Mouse (Mus musculus) c-Kit-positive CD71-positive TER-119-positive erythroid progenitor cells, embryonic 14.5 days (primary cell): ENCODE data around the gene Fastk.
A peak's percentile ranks its signal among the peaks of the same experiment; 100 is the strongest.

Experiments used
- DNase-seq: peaks from one replicate; pipeline ENCODE4 v3.0.0-alpha.2; 2013; ENCODE audit warnings: low spot score

Fastk gene

DNA sequence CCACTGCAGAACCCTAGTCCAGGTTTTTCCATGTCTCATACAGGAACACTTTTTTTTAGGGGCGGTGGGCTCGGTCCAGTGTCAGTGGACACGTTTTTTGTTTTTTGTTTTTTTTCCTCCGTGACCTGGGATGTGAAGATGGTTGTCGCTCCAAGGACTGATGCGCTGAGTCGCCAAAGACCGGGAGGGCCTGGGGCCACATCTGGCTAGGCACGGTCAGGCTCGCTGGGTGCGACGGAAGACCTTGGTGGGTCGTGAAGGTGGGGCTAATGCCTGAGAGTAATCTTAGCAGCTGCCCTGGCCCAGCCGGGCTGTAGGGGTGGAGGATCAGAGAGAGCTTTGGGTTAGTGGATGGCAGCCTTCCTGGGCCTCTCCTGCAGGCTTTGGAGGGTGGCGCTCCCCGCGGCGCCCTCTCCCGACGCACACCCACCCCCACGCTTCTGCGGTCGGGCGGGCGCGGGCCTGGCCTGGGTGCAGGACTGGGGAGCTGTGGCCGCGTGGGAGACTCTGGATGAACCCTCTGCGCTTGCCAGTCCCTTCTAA lies 7.7 kb upstream of the Fastk start:
- DNase-seq, result peak; percentile 37

DNA sequence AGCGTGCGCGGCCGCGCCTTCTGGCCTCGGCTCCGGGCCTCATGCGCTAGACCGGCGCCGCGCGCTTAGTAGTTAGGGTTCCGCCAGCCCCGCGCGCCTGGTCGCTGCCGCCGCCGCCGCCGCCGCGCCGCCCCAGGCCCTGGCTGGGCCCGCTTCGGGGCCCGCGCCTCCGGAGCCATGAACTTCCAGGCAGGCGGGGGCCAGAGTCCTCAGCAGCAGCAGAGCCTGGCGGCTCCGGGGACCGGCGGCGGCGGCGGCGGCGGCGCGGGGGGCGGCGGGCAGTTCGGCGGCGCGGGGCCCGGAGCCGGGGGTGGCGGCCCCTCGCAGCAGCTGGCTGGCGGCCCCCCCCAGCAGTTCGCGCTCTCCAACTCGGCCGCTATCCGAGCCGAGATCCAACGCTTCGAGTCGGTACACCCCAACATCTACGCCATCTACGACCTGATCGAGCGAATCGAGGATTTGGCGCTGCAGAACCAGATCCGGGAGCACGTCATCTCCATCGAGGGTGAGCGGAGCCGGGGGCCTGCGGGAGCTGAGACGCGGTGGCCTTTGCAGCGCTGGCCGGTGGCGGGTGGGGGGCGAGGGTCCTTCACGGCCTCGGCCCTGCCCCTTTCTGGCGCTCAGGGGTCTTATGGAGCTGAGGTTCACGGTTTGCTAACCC lies 7.1 kb upstream of the Fastk start, which contains the start of gene Agap3:
Agap3 (plus strand) TSS at position 148 of the 661 bp plus-strand sequence.
- peak; percentile 32 for DNase-seq

DNA sequence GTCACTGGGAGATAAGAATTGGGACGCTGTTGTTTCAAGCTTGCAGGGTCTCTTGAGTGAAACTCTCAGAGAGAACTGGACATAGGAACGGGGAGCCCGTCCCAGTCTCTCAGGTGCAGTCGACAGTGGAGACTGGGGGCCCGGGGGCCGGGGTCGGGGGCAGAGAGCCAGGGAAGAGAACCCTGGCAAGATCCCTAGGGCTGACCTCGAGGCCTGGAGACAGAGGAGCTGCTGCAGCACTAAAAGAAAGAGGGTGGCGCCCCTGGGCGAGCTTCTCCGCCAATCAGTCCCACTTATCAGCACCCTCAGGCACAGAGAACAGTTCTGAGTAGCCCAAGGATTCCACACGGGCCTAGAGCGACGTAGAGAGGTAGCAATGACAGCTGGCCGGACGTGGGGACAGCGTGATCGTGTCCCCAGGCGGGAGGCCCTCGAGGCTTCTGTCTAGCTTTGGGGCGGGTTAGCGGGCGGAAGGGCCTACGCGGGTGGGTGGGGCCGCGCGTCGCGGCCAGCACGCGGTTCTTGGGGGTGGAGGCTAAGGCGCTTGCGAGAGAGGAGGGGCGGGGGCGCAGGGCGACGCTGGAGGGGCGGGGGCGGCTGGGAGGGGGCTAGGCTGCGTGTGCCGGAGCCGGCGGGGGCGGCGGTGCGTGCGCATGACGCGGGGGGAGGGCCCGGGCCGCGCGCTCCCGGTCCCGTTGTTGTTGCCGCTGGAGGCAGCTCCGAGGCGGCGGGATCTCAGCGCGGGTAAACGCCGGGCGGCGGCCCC lies 6.4 kb upstream of the Fastk start:
- peak; percentile 75 for DNase-seq

DNA sequence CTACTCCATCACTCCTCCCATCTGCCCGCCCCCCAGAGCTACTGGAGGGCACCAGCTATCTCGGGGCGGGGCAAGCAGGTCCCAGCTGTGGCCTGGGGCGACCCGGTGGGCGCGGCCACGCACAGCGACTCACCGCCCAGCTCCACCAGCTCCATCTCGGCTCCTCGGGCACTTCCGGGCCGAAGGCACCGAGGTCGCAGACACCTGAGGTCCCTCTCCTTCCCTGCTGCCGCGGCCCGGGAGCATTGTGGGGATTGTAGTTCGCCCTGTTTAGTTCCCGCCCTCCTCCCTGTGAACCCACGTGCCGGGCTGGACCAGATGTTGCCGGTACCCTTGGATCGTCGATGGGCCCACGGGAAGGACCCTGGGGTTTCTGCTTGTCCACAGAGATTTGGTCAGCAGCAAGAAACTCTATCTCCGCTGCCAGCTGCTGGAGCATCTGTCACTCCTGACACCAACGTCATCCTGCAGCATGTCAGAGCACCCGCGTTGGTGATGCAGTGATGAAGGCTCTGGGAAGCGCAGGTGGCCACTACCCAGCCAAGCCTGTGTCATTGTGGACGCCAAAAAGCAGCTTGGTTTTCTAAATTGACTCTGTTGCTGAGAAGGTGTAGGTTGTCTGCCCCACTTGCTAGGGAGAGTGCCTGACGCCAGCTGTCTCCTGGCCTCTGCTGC lies 2.7 kb upstream of the Fastk start, which contains the start of gene Tmub1:
Tmub1 (minus strand) TSS at position 231 of the 675 bp plus-strand sequence.
- DNase-seq, result peak; percentile 73

DNA sequence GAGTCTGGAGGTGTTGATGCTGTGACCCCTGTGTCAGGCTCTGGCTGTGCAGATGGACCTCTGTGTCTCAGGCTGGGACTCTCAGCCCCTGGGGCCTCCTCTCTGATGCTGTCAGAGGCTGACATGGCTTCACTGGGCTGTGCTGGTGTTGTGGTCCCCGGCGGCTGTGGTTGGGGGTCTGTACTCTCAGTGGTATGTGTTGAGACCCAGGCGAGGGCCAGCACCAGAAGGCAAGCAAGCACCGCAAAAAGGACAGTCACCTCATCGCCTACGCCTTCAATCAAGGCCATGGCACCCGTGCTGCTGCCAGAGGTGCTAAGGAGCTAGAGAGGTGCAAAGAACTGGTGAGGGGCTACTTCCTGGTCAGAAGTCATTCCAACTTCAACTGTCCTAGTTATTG lies 1.5 kb upstream of the Fastk start:
- DNase-seq, result no peak

DNA sequence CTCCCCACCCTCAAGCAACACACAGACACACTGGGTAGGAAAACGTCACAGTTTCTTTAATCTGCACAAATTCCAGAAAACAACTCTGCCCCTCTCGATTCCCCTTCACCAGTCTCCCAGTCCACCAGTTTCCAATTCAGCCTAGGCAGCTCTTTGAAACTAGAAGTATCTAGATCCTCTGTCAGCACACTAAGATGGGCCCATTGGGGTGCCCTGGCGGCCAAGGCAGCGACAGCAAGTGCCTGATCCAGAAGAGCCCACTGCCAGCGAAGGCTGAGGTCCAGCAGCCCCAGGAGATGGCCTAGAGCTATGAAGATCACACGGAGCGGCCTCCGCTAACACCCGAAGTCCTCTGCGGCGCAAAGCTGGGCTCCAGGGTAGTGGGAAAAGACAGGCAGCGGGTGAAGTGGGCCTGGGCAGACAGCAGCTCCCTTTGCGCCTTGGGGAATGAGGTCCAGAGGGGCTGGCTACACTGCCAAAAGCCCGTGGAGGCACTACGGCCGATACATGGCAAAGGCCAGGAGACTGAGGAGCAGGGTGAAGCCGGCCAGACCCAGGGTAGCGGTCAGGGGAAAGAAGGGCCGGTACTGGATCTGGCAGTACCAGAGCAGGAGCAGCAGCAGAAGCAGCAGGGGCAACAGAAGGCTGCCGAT lies 467 bp upstream of the Fastk start:
- DNase-seq, result no peak

DNA sequence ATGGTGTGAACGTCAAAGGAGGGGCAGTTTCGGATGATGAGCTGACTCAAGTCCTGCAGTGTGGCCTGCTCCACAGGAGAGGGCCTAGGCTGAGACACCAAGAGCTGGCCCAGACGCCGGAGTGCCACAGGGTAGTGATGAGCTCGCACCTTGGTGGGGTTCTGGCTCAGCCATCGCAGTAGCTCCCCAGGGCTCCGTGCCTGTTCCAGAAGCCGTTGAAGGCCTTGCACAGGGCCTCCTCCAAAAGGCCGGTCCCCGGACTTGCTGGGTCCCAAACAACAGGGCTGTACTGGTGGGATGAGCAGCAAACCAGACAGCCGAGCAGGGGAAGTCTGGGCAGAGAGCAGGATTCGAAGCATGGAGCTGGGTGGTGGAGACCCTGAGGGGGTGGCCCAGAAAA lies 1.2 kb downstream of the Fastk start:
- no peak for DNase-seq

DNA sequence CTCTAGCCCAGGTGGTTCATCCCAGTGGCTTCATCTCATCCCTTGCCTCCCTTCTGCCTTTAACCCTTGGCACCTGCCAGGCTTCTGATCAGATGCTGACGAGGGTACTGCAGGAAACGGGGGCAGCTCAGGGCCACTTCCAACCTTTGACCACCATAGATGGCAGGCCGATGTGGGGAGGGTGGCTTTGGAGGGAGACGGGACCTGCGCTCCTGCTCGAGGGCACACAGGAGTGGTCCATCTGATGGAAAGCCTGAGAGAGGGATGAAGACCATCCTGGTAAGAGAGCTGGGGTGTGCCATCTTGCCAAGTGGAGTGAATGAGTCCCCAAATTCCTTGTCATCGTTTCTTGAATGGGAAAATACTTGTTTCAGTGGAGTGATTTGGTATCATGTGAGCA lies 1.9 kb downstream of the Fastk start:
- no peak for DNase-seq

DNA sequence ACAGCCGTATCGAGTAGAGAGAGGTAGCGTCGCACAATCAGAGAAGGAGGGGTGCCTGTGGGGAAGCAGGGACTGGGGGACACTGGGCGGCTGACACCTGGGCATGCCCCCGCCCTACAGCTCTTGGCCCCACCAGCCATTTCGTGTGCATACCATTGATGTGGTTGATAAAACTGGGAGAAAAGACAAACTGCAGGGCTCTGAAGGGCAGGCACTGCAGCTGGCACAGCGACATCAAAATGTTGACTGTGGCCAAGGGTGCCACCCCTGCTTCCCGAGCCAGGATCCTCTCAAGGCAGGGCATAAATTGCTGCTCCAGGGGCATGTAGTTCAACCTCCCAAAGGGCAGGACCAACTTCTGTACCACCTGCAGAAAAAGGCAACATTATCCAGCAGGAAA lies 3.1 kb downstream of the Fastk start:
- no peak for DNase-seq

DNA sequence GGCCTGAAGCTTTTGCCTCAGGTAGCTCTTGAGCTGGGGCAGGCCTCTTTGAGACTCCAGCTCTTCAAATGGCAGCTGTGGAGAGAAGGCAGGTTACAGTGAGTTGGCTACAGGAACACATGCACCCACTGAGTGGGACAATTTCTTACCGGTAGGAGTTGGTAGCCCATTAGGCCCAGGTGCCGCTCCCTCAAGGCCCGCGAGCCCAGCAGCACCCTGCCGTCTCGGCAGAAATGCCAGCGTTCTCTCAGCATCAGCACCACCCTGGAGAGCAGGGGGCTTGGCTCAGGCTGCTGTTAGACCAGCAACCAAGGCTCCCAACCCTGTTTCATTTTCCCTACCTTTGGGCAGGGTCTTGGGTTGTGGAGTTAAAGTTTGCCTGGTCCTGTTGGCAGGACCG lies 3.9 kb downstream of the Fastk start:
- no peak for DNase-seq

DNA sequence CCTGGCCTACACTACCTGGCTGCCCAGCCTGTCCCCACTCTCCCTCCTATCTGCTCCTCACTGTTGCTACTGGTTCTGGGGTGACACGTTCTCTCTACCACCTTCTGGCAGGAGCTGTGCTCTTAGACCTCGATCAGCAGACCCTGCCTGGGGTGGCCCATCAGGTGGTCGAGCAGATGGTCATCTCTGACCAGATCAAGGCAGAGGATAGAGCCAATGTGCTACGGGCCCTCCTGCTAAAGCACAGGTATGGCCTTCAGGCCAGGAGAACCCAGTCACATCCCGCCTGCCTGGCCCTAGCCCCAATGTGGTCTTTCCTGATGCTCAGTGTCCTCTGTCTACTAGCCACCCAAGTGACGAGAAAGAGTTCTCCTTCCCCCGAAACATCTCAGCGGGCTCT lies 11.1 kb downstream of the Fastk start:
- no peak for DNase-seq

DNA sequence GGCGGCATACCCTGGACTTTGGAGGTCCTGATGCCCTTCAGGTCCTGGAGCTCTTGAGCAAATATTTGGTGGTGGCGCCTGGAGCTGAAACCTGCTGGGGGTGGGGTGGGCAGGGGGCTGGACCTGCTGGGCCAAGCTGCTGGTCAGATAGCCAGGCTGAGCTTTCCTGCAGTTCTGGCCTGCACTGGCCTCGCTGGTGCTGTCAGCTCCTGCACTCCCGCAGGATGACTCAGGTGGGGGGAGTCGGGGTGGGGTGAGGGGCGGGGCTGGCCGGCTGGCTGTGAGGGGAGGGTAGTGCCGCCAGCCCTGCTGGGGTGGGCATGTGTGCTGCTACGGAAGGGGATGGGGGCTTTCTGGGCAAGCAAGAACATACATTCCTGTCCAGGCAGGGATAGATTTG lies 16.5 kb downstream of the Fastk start:
- no peak for DNase-seq

DNA sequence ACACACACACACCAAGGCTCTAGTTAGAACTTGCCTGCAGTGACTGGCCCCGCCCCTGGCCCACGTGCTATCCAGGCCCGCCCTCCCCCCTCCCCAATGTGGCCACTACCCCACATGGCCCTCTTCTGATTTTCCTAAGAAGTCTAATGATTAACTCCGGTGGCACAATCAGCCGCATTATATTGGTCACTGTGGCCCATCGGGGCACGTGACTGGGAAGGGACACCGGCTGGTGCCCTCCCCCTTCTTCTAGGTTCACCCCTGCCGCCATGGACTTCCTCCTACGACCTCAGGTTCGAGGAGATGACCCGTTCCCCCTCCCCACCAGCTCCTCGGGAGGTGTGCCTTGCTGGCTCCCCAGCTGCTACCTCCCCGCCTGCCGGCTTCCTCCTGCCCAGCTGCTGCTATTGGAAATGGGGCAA lies 17.1 kb downstream of the Fastk start:
- no peak for DNase-seq

DNA sequence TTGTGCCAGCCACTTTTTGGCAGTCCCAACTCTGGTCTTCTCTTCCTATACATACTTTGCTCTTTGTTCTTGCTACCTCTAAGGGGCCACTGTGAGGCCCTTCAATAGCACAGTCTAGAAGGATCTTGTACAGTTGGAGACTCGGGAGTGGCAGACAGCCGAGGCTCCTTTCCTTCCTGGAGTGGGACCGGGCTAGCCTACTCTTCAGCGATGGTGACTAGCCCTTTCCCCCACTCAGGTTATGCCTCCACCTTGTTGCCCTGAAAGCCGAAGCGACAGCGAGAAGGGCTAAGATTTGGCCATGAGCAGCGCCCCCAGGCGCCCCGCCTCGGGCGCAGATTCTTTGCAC lies 17.8 kb downstream of the Fastk start:
- no peak for DNase-seq

DNA sequence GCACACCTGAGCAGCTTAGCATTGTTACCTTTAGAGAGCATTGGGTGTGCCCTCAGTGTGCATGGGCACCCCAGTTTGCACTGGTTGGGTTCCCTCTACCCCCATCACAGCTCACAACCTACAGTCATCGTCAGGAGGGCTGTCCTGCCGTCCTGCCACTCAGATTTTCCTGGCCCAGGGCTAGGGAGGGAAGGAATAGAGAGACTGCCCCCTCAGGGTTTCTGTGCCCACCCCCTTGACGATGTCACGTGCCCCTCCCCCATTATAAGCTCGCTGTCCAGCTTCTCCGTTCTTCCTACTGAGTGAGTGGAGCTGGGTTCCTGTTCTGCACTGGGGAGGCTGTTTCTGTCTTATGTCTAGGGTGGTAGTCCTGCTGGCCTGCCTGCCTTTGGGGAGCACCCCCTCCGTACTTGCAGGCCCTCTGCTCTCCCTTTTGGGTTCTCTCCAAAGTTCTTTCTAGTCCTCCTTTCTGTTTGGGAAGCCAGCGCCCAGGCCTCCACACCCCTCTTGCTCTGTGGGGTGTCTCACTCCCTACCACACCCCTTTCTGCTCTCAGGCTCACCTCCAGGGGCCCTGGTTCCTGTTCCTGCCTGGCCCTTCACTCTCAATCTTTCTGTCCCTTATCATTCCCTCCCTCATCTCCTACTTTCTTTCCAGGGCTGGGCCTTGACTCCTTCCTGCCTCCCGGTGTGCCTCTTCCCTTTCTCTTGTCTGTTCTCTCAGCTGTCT lies 18.4 kb downstream of the Fastk start:
- DNase-seq, result no peak

DNA sequence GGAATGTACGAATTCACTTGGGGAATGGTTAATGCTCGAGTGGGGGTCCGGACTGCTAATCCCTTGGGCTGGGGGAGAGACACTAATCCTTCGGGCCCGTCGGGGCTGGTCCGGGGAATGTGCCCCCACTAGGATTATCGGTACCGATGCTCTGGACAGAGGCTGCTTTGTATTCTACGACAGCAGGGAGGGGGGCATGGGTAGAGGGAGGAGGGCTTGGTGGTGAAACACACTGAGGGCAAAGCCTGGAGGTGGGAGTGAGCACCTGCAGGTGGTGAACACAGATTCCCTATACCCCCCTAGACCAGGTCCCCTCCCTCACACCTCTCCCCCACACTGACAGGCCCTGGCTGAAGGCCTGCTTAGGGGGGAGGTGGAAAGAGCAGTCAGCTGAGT lies 19.1 kb downstream of the Fastk start:
- no peak for DNase-seq

DNA sequence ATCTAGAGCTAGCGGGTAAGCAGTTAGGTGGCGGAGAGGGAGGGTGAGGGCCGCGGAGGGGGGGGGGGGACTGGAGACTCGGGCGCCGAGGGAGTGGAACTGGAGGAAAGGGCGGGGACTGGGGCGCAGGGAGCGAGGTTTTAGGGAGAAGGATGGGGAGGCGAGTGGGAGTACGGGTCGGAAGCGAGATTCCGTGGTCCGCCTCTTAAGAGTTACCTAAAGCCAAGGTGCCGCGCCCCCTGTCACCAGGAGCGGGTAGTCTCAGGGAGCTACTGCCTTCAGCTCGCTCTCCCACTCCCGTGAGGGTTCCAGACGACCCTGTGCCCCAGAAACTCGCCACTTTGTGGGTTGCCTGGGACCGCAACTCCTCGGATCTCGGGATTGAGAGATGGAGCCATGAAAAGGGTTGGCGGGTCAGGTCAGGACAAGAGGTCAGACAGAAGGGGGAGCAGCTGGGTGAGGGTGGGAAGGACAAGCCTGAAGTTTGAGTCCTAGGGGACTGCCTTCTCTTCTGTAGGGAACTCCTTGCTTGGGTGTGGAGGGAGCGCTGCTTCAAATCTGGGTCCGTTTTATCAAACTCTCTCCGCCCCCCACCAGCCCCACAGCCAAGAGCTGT lies 19.6 kb downstream of the Fastk start:
- DNase-seq, result peak; percentile 43

DNA sequence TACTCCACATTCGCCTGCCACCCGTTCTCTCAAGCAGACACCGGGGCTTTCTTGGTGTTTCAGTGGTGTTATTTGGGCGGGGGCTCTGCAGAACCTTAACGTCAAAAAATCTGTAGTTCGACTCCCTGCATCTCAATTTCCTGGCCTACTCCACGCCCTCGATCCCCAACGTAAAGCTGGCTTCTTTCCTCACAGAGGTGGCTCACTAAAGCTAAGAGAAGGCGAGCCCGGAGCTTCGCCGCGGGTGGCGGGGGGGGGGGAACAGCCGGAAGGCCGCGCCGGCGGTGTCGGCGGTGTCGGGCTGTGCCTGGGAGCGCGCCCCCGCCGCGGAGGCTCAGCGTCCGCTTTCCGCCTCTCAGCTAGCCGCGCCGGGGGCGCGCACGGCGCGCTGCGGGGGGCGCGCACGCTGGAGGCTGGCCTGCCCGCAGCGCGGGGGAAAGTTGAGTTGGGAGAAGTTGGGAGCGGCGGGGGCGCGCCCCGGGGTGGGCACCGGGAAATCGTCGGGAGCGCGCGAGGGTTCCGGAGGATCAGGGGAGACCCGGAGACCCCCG lies 20.2 kb downstream of the Fastk start:
- peak; percentile 74 for DNase-seq

DNA sequence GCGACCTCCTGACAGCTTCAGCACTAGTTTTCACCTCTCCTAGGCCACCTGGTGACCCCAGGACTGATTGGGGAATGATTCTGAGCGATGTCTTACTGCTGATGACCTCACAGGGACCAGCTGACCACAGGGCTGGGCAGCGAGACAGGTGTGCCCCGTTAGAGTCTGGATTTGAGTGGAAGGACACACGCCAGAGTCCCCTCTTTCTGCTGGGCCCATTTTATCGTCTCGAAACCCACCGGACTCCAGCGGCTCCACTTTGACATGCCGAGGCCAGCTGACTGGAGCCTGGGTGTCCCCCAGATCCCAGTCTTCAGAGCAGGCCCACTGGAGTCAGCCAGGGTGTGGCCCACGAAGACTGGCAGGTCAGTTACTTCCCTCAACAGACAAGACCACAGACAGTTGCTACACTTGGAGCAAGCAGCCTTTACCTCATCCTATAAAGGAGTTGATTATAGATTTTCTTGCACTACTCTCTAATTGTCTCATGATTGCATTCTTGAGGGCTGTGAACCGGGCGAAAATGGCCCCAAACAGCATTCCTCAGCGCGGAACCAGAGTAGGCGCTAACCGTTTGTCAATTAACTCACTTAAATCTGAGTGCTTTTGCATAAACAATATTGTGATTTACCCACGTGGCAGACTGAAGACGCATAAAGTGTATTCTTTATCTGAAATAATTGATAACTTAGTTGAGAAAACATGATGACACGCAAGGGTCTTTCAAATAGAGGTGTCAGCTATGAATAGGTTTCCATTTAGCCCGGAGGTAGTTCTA lies 20.9 kb downstream of the Fastk start:
- DNase-seq, result peak; percentile 40
